Mouse (Mus musculus): ENCODE measurements around the gene Zfp296. TPM values are rescaled to one million over a fixed set of nuclear protein-coding genes. Genes with fewer than 3 reads are reported as not detected.

Gene Zfp296
- 2.6 TPM for polyA plus RNA-seq (2017; shearing (Covaris generic))

GRCm38 (mm10) chr7:19577141-19577852 is at the start of gene Zfp296, which contains the start of gene Gemin7:
Zfp296 (plus strand) TSS chr7:19577287.
Gemin7 (minus strand) TSS chr7:19577595.

DNA sequence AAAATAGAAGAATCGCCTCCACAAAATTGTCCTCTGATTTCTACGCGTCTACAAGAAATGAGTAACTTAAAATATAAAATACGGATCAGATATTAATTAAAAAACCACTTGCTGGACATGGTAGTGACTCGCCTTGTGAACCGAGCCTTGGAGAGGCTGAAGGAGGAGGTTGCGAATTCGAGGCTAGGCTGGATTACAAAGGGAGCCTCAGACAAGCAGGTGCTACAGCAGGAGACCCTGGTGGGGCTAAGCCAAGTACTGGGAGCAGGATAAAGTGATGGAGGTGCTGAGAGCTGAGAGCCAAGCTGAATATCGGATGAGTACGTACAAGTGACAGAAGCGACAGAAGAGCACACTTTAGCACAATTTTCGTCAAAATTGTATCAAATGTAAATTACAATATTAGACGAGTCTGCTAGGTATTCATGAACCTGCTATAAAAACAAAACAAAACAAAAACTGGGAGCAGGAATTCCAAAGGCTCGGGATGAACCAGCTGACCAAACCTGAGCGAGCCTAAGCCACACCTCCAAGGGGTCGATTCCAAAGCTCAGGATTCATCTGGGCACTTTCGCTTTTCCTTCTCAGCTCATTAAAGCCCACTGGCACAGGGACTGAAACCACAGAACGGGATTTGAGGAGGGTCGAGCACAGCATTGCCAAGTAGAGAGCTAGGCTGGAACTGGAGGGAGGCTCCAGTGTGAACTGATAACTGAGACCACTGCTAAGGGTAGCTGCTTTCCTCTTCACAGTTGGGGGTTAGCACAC is 14.3 kb upstream of the Zfp296 start, which contains the start of gene Ppp1r37:
TSS of gene Ppp1r37 (minus strand) at position 434 of the 768 bp plus-strand sequence.

DNA sequence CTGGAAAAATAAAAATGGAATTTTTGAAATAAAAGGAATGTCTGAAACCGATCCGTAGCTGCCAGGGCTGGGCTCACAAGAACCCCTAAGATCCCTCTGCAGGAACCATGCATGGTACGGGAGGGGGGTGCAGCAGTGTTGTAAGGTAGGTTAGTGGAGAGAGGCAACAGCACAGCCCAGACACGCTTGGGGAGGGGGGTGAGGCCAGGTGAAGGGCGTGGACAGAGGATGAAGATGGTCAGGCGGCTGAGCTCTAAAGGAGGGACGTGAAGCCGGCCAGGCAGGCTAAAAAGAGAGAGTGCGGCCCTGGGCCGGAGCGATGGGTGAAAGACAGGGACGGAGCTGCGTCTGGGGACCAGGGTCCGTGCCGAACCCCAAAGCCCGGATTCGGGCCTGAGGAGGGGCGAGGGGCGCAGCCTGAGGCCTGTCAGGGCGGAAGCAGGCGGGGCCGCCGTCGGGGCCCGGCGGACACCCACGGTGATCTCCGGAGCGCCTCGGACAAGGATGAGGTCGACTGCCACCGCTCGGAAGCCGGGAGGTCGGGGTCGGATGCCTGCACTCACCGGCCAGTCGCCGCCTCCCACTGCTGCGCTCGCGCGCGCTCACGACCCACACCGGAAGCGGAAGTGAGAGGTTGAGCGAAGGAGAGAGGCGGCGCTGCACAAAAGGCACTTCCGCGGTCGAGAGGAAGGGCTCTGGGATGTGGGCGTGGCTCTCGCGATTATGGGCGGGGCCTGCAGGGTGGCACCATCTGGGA is 26.9 kb downstream of the Zfp296 start, which contains the start of gene Clasrp:
TSS of gene Clasrp (minus strand) at position 638 of the 757 bp plus-strand sequence.

DNA sequence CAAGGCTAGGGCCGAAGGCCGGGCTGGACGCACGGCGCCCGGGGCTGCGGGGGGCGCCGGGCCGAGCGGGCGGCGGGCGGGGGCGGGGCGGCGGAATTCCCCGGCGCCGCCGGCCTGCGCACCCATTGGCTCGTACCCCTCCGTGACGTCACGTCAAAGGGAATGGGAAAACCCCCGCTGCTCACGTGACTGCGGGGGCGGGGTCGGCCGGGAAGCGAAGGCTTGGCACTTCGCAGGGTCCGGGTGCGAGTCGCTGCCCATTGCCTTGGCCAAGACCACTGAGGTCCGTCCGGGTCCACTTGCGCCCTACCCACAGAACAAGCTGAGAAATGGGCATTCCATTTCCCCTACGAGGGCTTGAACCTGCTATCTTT is 52.3 kb downstream of the Zfp296 start, which contains the start of gene Relb:
TSS of gene Relb (minus strand) at position 78 of the 374 bp plus-strand sequence.

Other genes starting within 250 kb of the Zfp296 start
- 98.2 TPM for gene Ercc1, start 232.5 kb upstream of the Zfp296 start, polyA plus RNA-seq (2017; shearing (Covaris generic))
- gene Cd3eap, start 217.8 kb upstream of the Zfp296 start, polyA plus RNA-seq (2017; shearing (Covaris generic)): 13.1 TPM
- 0.45 TPM for gene Ppp1r13l, start 217.5 kb upstream of the Zfp296 start, polyA plus RNA-seq (2017; shearing (Covaris generic))
- gene Ercc2, start 195.3 kb upstream of the Zfp296 start, polyA plus RNA-seq (2017; shearing (Covaris generic)): 11.8 TPM
- gene Klc3, start 173.2 kb upstream of the Zfp296 start, polyA plus RNA-seq (2017; shearing (Covaris generic)): 19.1 TPM
- not detected for gene Ckm, start 172.5 kb upstream of the Zfp296 start, polyA plus RNA-seq (2017; shearing (Covaris generic))
- 2.1 TPM for gene Mark4, start 118.5 kb upstream of the Zfp296 start, polyA plus RNA-seq (2017; shearing (Covaris generic))
- not detected for gene Exoc3l2, start 114.0 kb upstream of the Zfp296 start, polyA plus RNA-seq (2017; shearing (Covaris generic))
- 0.56 TPM for gene Bloc1s3, start 68.9 kb upstream of the Zfp296 start, polyA plus RNA-seq (2017; shearing (Covaris generic))
- 106 TPM for gene Trappc6a, start 68.9 kb upstream of the Zfp296 start, polyA plus RNA-seq (2017; shearing (Covaris generic))
- gene Nkpd1, start 59.4 kb upstream of the Zfp296 start, polyA plus RNA-seq (2017; shearing (Covaris generic)): not detected
- 5.9 TPM for gene Ppp1r37, start 14.2 kb upstream of the Zfp296 start, polyA plus RNA-seq (2017; shearing (Covaris generic))
- gene Gemin7, start 308 bp downstream of the Zfp296 start, polyA plus RNA-seq (2017; shearing (Covaris generic)): 100 TPM
- gene Clasrp, start 27.2 kb downstream of the Zfp296 start, polyA plus RNA-seq (2017; shearing (Covaris generic)): 16.8 TPM
- gene Relb, start 52.2 kb downstream of the Zfp296 start, polyA plus RNA-seq (2017; shearing (Covaris generic)): 32.5 TPM
- 186 TPM for gene Clptm1, start 87.7 kb downstream of the Zfp296 start, polyA plus RNA-seq (2017; shearing (Covaris generic))
- not detected for gene Apoc2, start 100.7 kb downstream of the Zfp296 start, polyA plus RNA-seq (2017; shearing (Covaris generic))
- gene Gm44805, start 104.1 kb downstream of the Zfp296 start, polyA plus RNA-seq (2017; shearing (Covaris generic)): not detected
- gene Apoc4, start 104.2 kb downstream of the Zfp296 start, polyA plus RNA-seq (2017; shearing (Covaris generic)): not detected
- 2.0 TPM for gene Apoc1, start 115.4 kb downstream of the Zfp296 start, polyA plus RNA-seq (2017; shearing (Covaris generic))
- 35.2 TPM for gene Apoe, start 121.9 kb downstream of the Zfp296 start, polyA plus RNA-seq (2017; shearing (Covaris generic))
- 22.8 TPM for gene Tomm40, start 138.2 kb downstream of the Zfp296 start, polyA plus RNA-seq (2017; shearing (Covaris generic))
- gene Nectin2, start 173.2 kb downstream of the Zfp296 start, polyA plus RNA-seq (2017; shearing (Covaris generic)): 1.6 TPM
- gene Bcam, start 193.7 kb downstream of the Zfp296 start, polyA plus RNA-seq (2017; shearing (Covaris generic)): 21.0 TPM
- gene Cblc, start 219.5 kb downstream of the Zfp296 start, polyA plus RNA-seq (2017; shearing (Covaris generic)): not detected
- 16.0 TPM for gene Bcl3, start 245.5 kb downstream of the Zfp296 start, polyA plus RNA-seq (2017; shearing (Covaris generic))